Mouse (Mus musculus) cerebellum, postnatal 25 days (tissue): ENCODE measurements around the gene Mfng.

ENCODE experiments used
- DNase-seq, 2 experiments: peaks; one replicate each; pipeline ENCODE4 v3.0.0; 2021; ENCODE audit warnings: mixed read lengths in 2 of 2

Gene Mfng

GRCm38 (mm10) chr15:78755226-78755625 lies 18.0 kb downstream of the Mfng start:
- no peak for DNase-seq

GRCm38 (mm10) chr15:78754144-78754543 lies 19.1 kb downstream of the Mfng start:
- no peak for DNase-seq

GRCm38 (mm10) chr15:78752991-78753390 lies 20.3 kb downstream of the Mfng start:
- DNase-seq = no peak

DNA sequence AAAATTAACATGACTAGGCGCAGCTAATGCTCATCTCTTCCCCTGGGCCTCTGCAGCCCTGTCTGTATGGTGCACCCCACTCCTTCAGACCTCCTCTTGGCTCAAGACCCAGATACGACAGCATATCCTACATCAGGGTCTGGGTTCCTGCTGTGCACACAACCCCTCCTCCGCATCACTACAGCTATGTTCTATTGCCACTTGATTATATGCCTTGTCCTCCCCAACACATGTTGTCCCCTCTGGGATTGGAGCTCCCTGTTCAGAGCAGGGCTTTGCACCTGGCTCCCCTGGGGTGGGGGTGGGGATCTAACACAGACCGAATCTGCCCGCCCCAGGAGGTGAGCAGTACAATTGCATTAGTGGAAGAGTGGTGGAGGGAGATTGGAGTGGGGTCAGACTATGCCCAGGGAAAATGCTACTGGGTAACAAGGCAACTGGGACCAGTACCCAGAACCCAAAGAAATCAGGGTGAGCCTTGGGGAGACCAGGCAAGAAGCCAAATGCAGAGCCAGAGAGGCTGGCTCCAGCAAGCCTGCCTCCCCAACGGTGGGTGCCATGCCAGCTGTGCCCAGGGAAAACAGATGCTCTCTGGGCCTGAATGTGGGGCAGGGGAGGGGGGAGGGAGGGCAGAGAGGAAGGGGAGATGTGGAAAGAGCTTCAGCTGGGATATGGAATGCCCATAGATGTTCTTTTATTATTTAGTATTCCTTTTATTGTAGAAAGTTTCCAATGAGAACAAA lies 22.5 kb downstream of the Mfng start:
- no peak for DNase-seq

DNA sequence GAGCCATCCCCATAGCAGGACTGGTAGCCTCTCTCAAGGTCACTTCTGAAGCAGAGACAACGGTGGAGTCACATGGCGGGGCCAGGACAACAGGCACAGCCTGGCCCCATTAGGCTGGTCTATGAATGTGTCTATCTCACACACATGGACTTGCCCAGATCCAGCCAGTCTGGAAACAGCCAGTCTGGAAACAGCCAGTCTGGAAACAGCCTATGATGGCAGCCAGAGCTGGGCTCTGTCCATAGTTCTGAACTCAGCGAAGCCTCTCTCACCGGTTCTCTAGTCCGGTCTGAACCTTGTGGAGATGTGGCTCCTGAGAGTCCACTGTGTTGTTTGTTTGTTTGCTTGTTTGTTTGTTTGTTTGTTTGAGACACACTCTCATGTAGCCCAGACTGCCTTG lies 23.4 kb downstream of the Mfng start:
- DNase-seq = no peak

DNA sequence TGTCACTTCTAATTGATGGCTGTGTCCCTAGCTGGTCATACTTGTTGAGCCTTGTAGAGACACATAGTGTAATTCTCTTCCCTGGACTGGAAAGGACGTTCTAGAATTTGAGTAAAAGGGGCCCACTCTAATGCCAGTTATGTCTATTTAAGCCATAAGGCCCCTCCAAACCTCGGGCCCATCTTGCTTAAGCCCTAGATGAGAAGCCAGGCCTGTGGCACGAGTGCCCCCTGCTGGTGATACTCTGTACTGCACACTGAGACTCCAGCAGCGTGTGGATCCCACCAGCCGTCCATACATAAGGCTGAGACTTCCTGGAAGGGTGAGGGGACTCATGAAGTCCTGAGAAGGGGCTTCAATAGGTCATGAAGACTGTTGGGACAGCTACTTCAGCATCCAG lies 29.1 kb downstream of the Mfng start:
- DNase-seq = peak; percentile 70 to 77

GRCm38 (mm10) chr15:78742831-78743230 lies 30.4 kb downstream of the Mfng start:
- DNase-seq = no peak

- no peak for DNase-seq
Observed at GRCm38 (mm10) chr15:78740662-78741061, 32.6 kb downstream of the Mfng start.

DNA sequence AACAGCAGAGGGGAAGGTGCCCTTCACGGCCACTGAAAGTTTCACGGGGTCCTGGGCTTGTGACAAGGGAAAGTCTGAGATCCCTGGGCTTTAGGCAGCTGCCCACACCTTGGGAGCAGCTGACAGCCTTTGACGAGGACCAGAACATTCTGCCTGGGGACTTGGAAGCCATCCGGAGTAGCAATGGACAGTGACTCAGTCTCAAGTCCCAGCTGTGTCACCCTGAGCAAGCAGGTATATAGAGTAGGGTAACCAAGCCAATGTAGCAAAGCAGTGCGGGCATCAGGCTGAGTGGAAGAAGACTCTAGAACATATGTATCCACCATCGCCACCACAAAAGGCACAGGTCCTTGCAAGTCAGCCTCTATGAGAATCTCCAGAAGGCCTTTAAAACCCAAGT lies 36.1 kb downstream of the Mfng start:
- DNase-seq = no peak

DNA sequence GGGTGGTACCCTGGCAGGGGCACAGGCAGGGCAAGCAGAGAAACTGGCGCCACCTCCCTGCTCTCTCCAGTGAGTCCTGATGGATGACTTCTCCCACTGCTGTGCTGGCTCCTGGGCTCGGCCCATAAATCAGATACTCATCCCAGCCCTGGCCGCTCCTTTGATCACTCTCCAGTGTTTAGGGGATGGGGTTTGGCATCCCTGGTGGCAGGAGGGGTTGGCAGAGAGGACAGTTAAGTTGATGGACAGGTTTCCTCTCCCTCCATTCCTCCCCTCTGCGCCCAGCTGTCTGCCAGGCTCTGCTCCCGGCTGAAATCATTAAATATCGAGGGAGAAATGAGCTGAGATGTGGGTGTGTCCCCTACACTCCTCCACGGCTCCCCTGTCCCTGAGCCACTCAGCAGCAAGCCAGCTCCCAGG lies 36.6 kb downstream of the Mfng start:
- DNase-seq = no peak

DNA sequence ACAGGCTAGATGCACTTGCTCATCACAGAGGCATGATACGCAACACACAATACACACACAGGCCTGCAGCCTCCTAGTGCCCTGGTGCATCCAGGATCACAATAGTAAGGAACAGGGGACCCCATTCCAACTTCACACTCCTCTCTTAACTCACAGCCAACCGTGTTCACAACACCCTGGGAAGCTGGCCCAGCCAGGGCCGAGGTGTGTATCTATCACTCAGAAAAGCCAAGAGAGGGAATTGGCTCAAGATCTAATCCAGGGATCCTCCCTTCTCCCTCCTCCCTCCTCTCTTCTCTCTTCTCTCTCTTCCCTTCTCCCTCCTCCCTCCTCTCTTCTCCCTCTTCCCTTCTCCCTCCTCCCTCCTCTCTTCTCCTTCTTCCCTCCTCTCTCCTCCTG lies 37.1 kb downstream of the Mfng start:
- DNase-seq = no peak

GRCm38 (mm10) chr15:78735431-78736180 lies 37.7 kb downstream of the Mfng start:
- no peak for DNase-seq

- DNase-seq = no peak
Observed at GRCm38 (mm10) chr15:78731830-78732229, 41.4 kb downstream of the Mfng start.

DNA sequence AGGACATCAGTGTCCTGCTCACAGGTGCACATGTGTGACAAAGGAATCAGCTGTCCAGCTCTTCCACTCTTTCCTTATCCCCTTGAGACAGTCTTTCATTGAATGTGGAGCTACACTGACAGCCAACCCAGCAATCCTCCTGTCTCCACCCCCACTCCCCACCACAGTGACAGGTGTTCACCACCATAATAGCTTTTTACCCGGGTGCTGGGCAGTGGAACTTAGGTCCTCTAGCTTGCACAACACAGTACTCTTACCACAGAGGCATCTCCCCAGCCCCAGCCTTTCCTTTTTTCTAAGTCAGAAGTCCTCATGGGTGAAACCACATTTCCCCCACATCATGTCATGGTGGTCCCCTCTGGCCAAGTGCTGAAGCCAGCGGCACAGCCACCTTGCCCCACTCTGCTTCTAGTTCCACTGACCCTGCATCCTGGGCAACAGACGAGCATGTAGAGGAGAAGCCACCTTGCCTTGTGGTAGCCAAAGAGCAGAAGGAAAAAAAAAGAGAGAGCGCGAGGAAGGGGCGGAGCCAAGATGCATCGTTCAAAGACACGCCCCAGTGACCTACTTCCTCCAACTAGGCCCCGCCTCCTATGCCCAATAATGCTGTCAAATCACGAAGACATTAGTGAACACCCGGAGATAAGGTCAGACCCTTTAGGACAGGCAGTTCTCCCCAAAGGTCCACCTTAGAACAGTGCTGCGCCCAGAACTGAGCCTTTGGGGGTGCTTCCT lies 42.8 kb downstream of the Mfng start:
- no peak for DNase-seq

- no peak for DNase-seq
Observed at GRCm38 (mm10) chr15:78726697-78727096, 46.6 kb downstream of the Mfng start.

GRCm38 (mm10) chr15:78720532-78720931 lies 52.7 kb downstream of the Mfng start:
- DNase-seq = no peak

- DNase-seq = peak; percentile 74 to 84
Observed at GRCm38 (mm10) chr15:78720094-78720493, 53.2 kb downstream of the Mfng start.

- DNase-seq = peak in 1 of 2 experiments; percentile 31
Observed at GRCm38 (mm10) chr15:78719416-78719815, 53.9 kb downstream of the Mfng start.

DNA sequence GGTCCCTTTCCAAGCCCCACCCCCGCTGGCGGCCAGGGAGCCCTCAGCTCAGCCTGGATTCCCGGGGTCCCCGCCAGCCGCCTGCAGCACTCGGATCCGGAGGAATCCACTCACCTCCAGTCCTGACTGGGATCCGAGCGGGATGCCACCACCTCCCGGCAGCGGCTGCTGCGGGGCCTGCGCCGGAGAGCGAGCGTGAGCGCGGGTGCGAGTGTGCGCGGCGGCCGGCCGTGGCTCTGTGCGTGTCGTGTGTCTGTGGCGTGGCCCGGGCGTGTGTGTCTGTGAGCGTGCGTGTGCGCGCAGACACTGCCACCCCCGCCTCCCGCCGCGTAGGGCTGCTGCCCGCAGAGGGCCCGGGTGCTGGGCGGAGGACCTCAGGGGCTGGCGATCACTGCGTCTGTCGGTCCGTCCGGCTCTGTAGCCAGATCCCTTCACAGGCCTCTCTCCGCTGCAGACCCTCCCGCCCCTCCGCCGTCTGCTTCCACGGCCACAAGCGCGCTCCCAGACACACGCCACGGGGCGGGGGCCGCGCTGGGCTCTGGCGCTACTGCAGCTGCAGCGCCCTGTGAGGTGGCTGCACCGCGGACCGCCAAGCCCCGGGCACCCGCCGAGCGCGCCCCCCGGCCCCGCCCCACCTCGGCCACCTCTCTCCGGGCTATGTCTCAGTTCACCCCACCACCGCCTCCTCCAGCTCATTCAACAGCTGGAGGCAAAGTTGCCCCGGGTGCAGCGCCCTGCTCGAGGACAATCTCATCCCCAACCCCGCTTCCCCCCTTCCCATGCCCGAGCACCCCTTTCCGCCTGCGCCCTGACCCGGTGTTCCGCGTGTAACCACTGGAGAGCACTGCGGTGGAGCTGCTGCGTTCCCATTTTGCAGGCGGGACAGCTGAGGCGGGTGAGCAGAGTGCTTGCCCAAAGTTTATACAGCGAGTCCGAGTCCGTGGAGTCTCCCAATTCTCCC lies 54.7 kb downstream of the Mfng start, which contains the start of gene Elfn2:
TSS of gene Elfn2 (minus strand) at position 482 of the 961 bp plus-strand sequence.
- peak; percentile 43 to 55 for DNase-seq

- DNase-seq = no peak
Observed at GRCm38 (mm10) chr15:78716936-78717335, 56.3 kb downstream of the Mfng start.

DNA sequence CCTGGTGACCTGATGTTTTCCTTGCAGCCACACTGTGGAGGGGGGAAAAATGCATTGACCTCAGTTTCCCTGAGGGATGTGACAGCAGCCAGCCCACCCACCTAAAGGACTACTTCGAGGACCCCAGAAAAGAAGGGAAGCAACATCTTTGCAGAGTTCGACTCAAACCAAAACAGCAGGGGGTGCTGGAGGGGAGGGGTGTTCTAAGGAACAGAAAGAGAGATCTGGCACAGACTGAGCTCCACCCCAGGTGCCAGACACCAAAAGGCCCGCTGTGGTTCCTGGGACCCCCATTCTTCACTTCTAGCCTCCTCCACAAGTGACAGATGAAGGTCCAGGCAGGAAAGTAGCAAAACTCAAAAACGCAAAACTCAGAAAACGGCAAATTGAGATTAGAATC lies 57.4 kb downstream of the Mfng start:
- no peak for DNase-seq

DNA sequence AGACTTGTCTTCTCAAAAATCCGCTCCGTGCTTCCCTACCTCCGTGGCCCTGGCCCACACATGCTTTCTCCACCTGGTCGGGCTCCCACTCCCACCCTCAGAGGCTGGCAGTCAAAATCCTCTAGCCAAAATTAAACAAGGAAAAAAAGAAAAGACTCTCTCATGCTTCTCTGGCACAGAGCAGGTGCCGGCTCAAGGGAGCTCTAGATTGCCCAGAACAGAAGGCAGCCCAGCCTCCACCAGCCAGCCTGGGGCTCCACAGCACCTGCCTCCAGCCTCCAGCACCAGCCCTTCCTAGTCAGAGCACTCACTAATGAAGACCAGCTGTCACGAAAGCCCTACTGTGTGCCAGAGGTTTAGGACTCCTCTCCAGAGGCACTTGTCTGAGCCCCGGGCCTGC lies 59.5 kb downstream of the Mfng start:
- no peak for DNase-seq
